Mouse (Mus musculus): ENCODE data around the gene Nlk. TPM values are rescaled to one million over a fixed set of nuclear protein-coding genes. Genes with fewer than 3 reads are reported as not detected.

The Nlk gene
- polyA plus RNA-seq (2015; fragmentation: Nextera tagmentation; extraction: Ambion mirVana) = 12.1 and 15.6 TPM in 2 replicates

DNA sequence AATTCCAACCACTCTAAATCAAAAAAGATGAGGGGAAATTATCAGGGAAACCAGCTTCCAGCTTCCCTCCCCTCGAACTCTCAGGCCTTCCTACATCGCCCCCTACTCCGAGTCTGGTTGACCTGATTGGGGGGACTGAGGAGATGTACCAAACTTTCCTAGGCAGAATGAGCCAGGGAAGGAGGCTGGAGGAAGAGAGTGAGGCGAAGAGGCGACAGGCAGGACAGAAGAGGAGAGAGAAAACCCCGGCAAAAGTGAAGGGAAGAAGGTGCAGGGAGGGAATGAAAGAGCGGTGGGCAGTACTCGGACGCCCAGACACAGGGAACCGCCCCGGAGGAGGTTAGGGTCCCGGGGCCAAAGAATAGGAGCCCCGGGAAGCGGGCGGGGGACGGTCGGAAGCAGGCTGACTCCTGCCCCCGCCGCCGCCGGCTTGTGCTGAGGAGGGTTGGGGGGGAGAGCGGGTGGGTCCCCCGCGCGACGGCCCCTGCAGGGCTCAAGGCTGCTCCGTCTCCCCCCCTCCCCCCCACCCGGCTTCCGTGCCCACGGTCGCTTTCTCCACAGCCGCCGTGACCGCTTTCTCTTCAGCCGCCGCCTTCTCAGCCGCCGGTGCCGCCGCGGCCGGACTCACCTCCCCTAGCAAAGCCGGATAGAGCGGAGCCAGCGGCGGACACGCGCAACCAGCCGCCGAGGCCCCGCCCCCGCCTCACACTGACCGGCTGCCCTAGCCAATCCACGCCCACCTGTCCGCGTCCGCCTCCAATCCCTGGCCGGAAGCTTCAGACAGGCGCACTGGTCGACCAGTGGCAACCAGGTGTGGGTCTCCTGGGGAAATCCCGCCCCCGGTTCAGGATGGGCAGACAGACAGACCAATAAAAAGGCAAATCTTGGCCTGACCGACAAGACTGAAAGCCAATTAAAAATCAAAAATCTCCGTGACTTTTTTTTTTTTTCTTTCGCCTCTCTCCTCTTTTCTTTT lies at the start of gene Nlk:
Nlk (minus strand) TSS at position 597 of the 976 bp plus-strand sequence.

DNA sequence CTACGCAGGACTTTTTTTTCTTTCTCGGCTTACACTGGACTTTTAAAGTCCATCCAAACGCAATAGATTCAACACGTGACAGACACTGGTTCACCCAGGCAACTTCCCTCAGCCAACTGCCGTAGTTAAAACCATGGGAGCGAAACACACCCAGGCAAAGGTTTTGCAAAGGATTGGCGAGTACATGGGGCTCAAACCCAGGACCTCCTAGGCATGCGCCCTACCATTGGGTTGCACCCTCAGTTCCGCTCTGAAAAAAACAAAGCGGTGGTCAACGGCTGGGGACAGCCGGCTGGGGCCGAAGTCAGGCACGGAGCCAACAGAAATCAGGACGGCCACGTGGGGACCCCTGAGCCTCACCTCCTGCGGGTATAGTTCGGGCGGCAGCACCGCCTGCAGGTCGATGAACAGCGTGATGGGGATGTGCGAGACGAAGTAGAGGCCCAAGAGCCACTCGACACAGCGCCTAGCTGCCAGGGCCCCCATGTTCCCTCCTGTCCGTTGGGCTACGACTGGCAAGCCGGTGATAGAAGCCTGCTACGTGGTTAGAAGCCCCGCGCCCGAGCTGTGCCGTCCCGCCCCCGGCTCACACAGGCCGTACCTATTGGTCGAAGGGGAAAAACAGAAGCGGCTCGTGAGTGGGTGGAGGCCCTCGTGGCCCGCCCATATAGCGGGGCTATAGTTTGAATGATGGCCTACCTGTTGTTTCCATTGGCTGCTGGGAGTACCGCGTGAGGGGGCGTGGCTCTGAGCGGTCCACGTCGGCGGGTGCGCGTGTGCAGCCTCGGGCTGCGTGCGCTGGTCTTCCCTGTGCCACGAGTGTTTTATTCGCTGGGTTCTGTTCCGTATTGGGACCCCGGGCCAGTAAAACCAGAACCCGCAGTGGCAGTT lies 146.8 kb downstream of the Nlk start, which contains the start of gene Tmem97:
Tmem97 (minus strand) TSS at position 610 of the 891 bp plus-strand sequence.

DNA sequence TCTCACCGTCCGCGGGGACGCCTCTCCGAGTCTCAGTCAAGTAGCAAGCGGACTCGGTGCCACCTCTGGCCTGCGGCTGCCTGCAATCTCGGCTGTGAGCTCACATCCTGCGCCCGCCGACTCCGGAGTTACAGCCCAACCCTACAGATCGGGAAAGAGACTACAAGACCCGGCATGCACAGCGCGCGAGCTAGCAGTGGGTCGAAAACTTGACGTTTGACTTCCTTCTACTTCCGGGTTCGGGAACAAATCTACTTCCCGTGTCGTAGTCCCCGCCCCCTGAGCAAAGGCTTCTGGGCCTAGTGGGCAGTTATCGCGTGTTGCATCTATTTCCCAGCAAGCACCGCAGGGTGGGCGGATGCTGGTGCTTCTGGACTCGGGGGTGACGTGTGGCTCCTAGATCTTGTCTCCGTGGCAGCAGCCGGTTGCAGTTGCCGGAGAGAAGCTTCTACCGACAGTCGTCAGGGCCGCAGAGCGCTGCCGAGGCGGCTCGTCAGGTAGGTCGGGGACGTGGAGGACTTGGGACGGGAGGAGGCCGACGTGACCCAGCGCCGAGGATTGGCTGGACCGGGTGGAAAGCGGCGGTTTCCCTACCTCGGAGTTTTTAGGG lies 161.0 kb downstream of the Nlk start, which contains the start of the genes Tnfaip1 and Ift20:
Tnfaip1 (minus strand) TSS at position 253 of the 610 bp plus-strand sequence.
Ift20 (plus strand) TSS at position 282 of the 610 bp plus-strand sequence.

Other genes with a start within 250 kb of the Nlk start
- 13.1 and 25.8 TPM in 2 replicates for gene Slc46a1, start 231.7 kb downstream of the Nlk start, polyA plus RNA-seq (2015; fragmentation: Nextera tagmentation; extraction: Ambion mirVana)
- gene Sarm1, start 199.6 kb downstream of the Nlk start, polyA plus RNA-seq (2015; fragmentation: Nextera tagmentation; extraction: Ambion mirVana) = 5.0 and 7.8 TPM in 2 replicates
- 41.1 and 59.4 TPM in 2 replicates for gene Vtn, start 198.3 kb downstream of the Nlk start, polyA plus RNA-seq (2015; fragmentation: Nextera tagmentation; extraction: Ambion mirVana)
- gene Sebox, start 193.9 kb downstream of the Nlk start, polyA plus RNA-seq (2015; fragmentation: Nextera tagmentation; extraction: Ambion mirVana) = not detected in 2 replicates
- gene Tmem199, start 185.2 kb downstream of the Nlk start, polyA plus RNA-seq (2015; fragmentation: Nextera tagmentation; extraction: Ambion mirVana) = 49.5 and 55.2 TPM in 2 replicates
- gene Poldip2, start 185.2 kb downstream of the Nlk start, polyA plus RNA-seq (2015; fragmentation: Nextera tagmentation; extraction: Ambion mirVana) = 122 and 191 TPM in 2 replicates
- 33.2 and 38.8 TPM in 2 replicates for gene Tnfaip1, start 161.0 kb downstream of the Nlk start, polyA plus RNA-seq (2015; fragmentation: Nextera tagmentation; extraction: Ambion mirVana)
- 193 and 207 TPM in 2 replicates for gene Ift20, start 161.0 kb downstream of the Nlk start, polyA plus RNA-seq (2015; fragmentation: Nextera tagmentation; extraction: Ambion mirVana)
- 34.3 and 47.6 TPM in 2 replicates for gene Tmem97, start 146.6 kb downstream of the Nlk start, polyA plus RNA-seq (2015; fragmentation: Nextera tagmentation; extraction: Ambion mirVana)
- 73.8 and 92.7 TPM in 2 replicates for gene Ccnq, start 54.4 kb upstream of the Nlk start, polyA plus RNA-seq (2015; fragmentation: Nextera tagmentation; extraction: Ambion mirVana)
- gene Lyrm9, start 129.2 kb upstream of the Nlk start, polyA plus RNA-seq (2015; fragmentation: Nextera tagmentation; extraction: Ambion mirVana) = 71.8 and 140 TPM in 2 replicates
- gene Nos2, start 223.4 kb upstream of the Nlk start, polyA plus RNA-seq (2015; fragmentation: Nextera tagmentation; extraction: Ambion mirVana) = 0.30 and 0.48 TPM in 2 replicates